Mouse (Mus musculus): ENCODE data around the gene Olfr571. TPM values are rescaled to one million over a fixed set of nuclear protein-coding genes. Genes with fewer than 3 reads are reported as not detected.

Olfr571 gene
- polyA plus RNA-seq (2014; fragmentation: Illumina TruSeq; extraction: RNeasy Lipid Tissue Mini Kit (QIAGEN cat#74804); ENCODE audit: low read depth, low replicate concordance): not detected

GRCm38 (mm10) chr7:102917032-102917875 is at the start of gene Olfr571:
Olfr571 (minus strand) TSS chr7:102917536.

GRCm38 (mm10) chr7:102962360-102962759 is 45.0 kb upstream of the Olfr571 start, which contains the start of gene Olfr576:
Olfr576 (plus strand) TSS chr7:102962660.

GRCm38 (mm10) chr7:102958593-102958992 is 41.3 kb upstream of the Olfr571 start, which contains the start of gene Olfr575:
Olfr575 (minus strand) TSS chr7:102958775.

GRCm38 (mm10) chr7:102948167-102948566 is 30.8 kb upstream of the Olfr571 start, which contains the start of gene Olfr574:
Olfr574 (plus strand) TSS chr7:102948467.

GRCm38 (mm10) chr7:102942475-102942874 is 25.1 kb upstream of the Olfr571 start, which contains the start of gene Olfr573-ps1:
Olfr573-ps1 (minus strand) TSS chr7:102942575.

GRCm38 (mm10) chr7:102924109-102924508 is 6.8 kb upstream of the Olfr571 start, which contains the start of gene Olfr572:
Olfr572 (plus strand) TSS chr7:102924409.

GRCm38 (mm10) chr7:102890782-102891181 is 26.6 kb downstream of the Olfr571 start, which contains the start of gene Olfr569:
Olfr569 (minus strand) TSS chr7:102890882.

GRCm38 (mm10) chr7:102876822-102877221 is 40.5 kb downstream of the Olfr571 start, which contains the start of gene Olfr568:
Olfr568 (plus strand) TSS chr7:102877122.

GRCm38 (mm10) chr7:102858665-102859064 is 58.7 kb downstream of the Olfr571 start, which contains the start of gene Olfr566:
Olfr566 (minus strand) TSS chr7:102858765.

Other genes starting within 250 kb of the Olfr571 start
- 8.5 TPM for gene Trim68, start 230.2 kb downstream of the Olfr571 start, polyA plus RNA-seq (2014; fragmentation: Illumina TruSeq; extraction: RNeasy Lipid Tissue Mini Kit (QIAGEN cat#74804); ENCODE audit: low read depth, low replicate concordance)
- gene Olfr557, start 221.6 kb downstream of the Olfr571 start, polyA plus RNA-seq (2014; fragmentation: Illumina TruSeq; extraction: RNeasy Lipid Tissue Mini Kit (QIAGEN cat#74804); ENCODE audit: low read depth, low replicate concordance): not detected
- gene Olfr558, start 215.3 kb downstream of the Olfr571 start, polyA plus RNA-seq (2014; fragmentation: Illumina TruSeq; extraction: RNeasy Lipid Tissue Mini Kit (QIAGEN cat#74804); ENCODE audit: low read depth, low replicate concordance): 2.6 TPM
- not detected for gene Olfr33, start 198.5 kb downstream of the Olfr571 start, polyA plus RNA-seq (2014; fragmentation: Illumina TruSeq; extraction: RNeasy Lipid Tissue Mini Kit (QIAGEN cat#74804); ENCODE audit: low read depth, low replicate concordance)
- gene Olfr559, start 190.0 kb downstream of the Olfr571 start, polyA plus RNA-seq (2014; fragmentation: Illumina TruSeq; extraction: RNeasy Lipid Tissue Mini Kit (QIAGEN cat#74804); ENCODE audit: low read depth, low replicate concordance): not detected
- gene Olfr560, start 158.2 kb downstream of the Olfr571 start, polyA plus RNA-seq (2014; fragmentation: Illumina TruSeq; extraction: RNeasy Lipid Tissue Mini Kit (QIAGEN cat#74804); ENCODE audit: low read depth, low replicate concordance): not detected
- gene Olfr78, start 158.1 kb downstream of the Olfr571 start, polyA plus RNA-seq (2014; fragmentation: Illumina TruSeq; extraction: RNeasy Lipid Tissue Mini Kit (QIAGEN cat#74804); ENCODE audit: low read depth, low replicate concordance): 0.52 TPM
- gene Olfr561, start 146.3 kb downstream of the Olfr571 start, polyA plus RNA-seq (2014; fragmentation: Illumina TruSeq; extraction: RNeasy Lipid Tissue Mini Kit (QIAGEN cat#74804); ENCODE audit: low read depth, low replicate concordance): not detected
- gene Olfr564, start 114.1 kb downstream of the Olfr571 start, polyA plus RNA-seq (2014; fragmentation: Illumina TruSeq; extraction: RNeasy Lipid Tissue Mini Kit (QIAGEN cat#74804); ENCODE audit: low read depth, low replicate concordance): not detected
- gene Olfr566, start 58.8 kb downstream of the Olfr571 start, polyA plus RNA-seq (2014; fragmentation: Illumina TruSeq; extraction: RNeasy Lipid Tissue Mini Kit (QIAGEN cat#74804); ENCODE audit: low read depth, low replicate concordance): not detected
- not detected for gene Olfr568, start 40.4 kb downstream of the Olfr571 start, polyA plus RNA-seq (2014; fragmentation: Illumina TruSeq; extraction: RNeasy Lipid Tissue Mini Kit (QIAGEN cat#74804); ENCODE audit: low read depth, low replicate concordance)
- gene Olfr569, start 26.7 kb downstream of the Olfr571 start, polyA plus RNA-seq (2014; fragmentation: Illumina TruSeq; extraction: RNeasy Lipid Tissue Mini Kit (QIAGEN cat#74804); ENCODE audit: low read depth, low replicate concordance): not detected
- not detected for gene Olfr570, start 23.0 kb downstream of the Olfr571 start, polyA plus RNA-seq (2014; fragmentation: Illumina TruSeq; extraction: RNeasy Lipid Tissue Mini Kit (QIAGEN cat#74804); ENCODE audit: low read depth, low replicate concordance)
- not detected for gene Olfr572, start 6.9 kb upstream of the Olfr571 start, polyA plus RNA-seq (2014; fragmentation: Illumina TruSeq; extraction: RNeasy Lipid Tissue Mini Kit (QIAGEN cat#74804); ENCODE audit: low read depth, low replicate concordance)
- not detected for gene Olfr573-ps1, start 25.0 kb upstream of the Olfr571 start, polyA plus RNA-seq (2014; fragmentation: Illumina TruSeq; extraction: RNeasy Lipid Tissue Mini Kit (QIAGEN cat#74804); ENCODE audit: low read depth, low replicate concordance)
- gene Olfr574, start 30.9 kb upstream of the Olfr571 start, polyA plus RNA-seq (2014; fragmentation: Illumina TruSeq; extraction: RNeasy Lipid Tissue Mini Kit (QIAGEN cat#74804); ENCODE audit: low read depth, low replicate concordance): not detected
- gene Olfr575, start 41.2 kb upstream of the Olfr571 start, polyA plus RNA-seq (2014; fragmentation: Illumina TruSeq; extraction: RNeasy Lipid Tissue Mini Kit (QIAGEN cat#74804); ENCODE audit: low read depth, low replicate concordance): not detected
- gene Olfr576, start 45.1 kb upstream of the Olfr571 start, polyA plus RNA-seq (2014; fragmentation: Illumina TruSeq; extraction: RNeasy Lipid Tissue Mini Kit (QIAGEN cat#74804); ENCODE audit: low read depth, low replicate concordance): not detected
- gene Olfr577, start 58.4 kb upstream of the Olfr571 start, polyA plus RNA-seq (2014; fragmentation: Illumina TruSeq; extraction: RNeasy Lipid Tissue Mini Kit (QIAGEN cat#74804); ENCODE audit: low read depth, low replicate concordance): not detected
- gene Olfr578, start 71.8 kb upstream of the Olfr571 start, polyA plus RNA-seq (2014; fragmentation: Illumina TruSeq; extraction: RNeasy Lipid Tissue Mini Kit (QIAGEN cat#74804); ENCODE audit: low read depth, low replicate concordance): not detected
- not detected for gene Olfr582, start 120.5 kb upstream of the Olfr571 start, polyA plus RNA-seq (2014; fragmentation: Illumina TruSeq; extraction: RNeasy Lipid Tissue Mini Kit (QIAGEN cat#74804); ENCODE audit: low read depth, low replicate concordance)
- not detected for gene Olfr583, start 133.8 kb upstream of the Olfr571 start, polyA plus RNA-seq (2014; fragmentation: Illumina TruSeq; extraction: RNeasy Lipid Tissue Mini Kit (QIAGEN cat#74804); ENCODE audit: low read depth, low replicate concordance)
- gene Olfr584, start 164.3 kb upstream of the Olfr571 start, polyA plus RNA-seq (2014; fragmentation: Illumina TruSeq; extraction: RNeasy Lipid Tissue Mini Kit (QIAGEN cat#74804); ENCODE audit: low read depth, low replicate concordance): not detected
- not detected for gene Olfr585, start 180.2 kb upstream of the Olfr571 start, polyA plus RNA-seq (2014; fragmentation: Illumina TruSeq; extraction: RNeasy Lipid Tissue Mini Kit (QIAGEN cat#74804); ENCODE audit: low read depth, low replicate concordance)
- gene Olfr586, start 208.1 kb upstream of the Olfr571 start, polyA plus RNA-seq (2014; fragmentation: Illumina TruSeq; extraction: RNeasy Lipid Tissue Mini Kit (QIAGEN cat#74804); ENCODE audit: low read depth, low replicate concordance): not detected
- not detected for gene Olfr588-ps1, start 223.3 kb upstream of the Olfr571 start, polyA plus RNA-seq (2014; fragmentation: Illumina TruSeq; extraction: RNeasy Lipid Tissue Mini Kit (QIAGEN cat#74804); ENCODE audit: low read depth, low replicate concordance)
- not detected for gene Olfr589, start 238.8 kb upstream of the Olfr571 start, polyA plus RNA-seq (2014; fragmentation: Illumina TruSeq; extraction: RNeasy Lipid Tissue Mini Kit (QIAGEN cat#74804); ENCODE audit: low read depth, low replicate concordance)

All from adrenal gland, adult 10 weeks (tissue).